Mouse (Mus musculus) heart, postnatal 25 days (tissue): ENCODE measurements around the gene Ctrl. TPM values are rescaled to one million over a fixed set of nuclear protein-coding genes. Genes with fewer than 3 reads are reported as not detected.

ENCODE experiments used
- DNase-seq: peaks from one replicate; pipeline ENCODE4 v3.0.0; 2022; ENCODE audit warnings: low spot score
- intact Hi-C: fragments of 180-260 bp; cut with DNase I; formaldehyde crosslinking; loops from one replicate; pipeline ENCODE4 v1.15.1; 2025
- microRNA-seq: library from miRNA; unstranded; fragments of <30 nt; microRNA quantifications from one replicate; pipeline ENCODE4 v1.2.0, GENCODE M21; 2022
- total RNA-seq, 2 experiments: library from RNA; stranded (reverse); gene quantifications; 2 replicates each; pipeline ENCODE4 v1.2.3; 2021

Gene Ctrl
- total RNA-seq, 2 experiments from 2014 or later: 0.31 TPM; not detected in 1

- intact Hi-C loops: no loop called here
- no peak for DNase-seq
These were observed 43.8 kb downstream of the Ctrl start for GRCm38 (mm10) chr8:105889756-105890465.

Small RNA genes lying within 50 kb of the gene (microRNA-seq; reads per million reads assigned to microRNA genes)
- not detected for gene Mir7074

Other genes starting within 250 kb of the Ctrl start
- gene Carmil2, start 247.6 kb downstream of the Ctrl start, total RNA-seq: under 1 TPM; 0.18 to 0.20 TPM
- gene Acd, start 232.8 kb downstream of the Ctrl start, total RNA-seq: 10 to 100 TPM; 11.1 to 13.7 TPM
- gene Pard6a, start 232.7 kb downstream of the Ctrl start, total RNA-seq: 1 to 10 TPM; 8.4 to 9.1 TPM
- not detected for gene 4933405L10Rik, start 226.2 kb downstream of the Ctrl start, total RNA-seq
- gene Enkd1, start 225.7 kb downstream of the Ctrl start, total RNA-seq: 1 to 10 TPM; 2.0 to 2.4 TPM
- gene Gfod2, start 175.2 kb downstream of the Ctrl start, total RNA-seq: 1 to 10 TPM; 4.2 to 4.8 TPM
- 10 to 100 TPM; 19.1 to 19.2 TPM for gene Ranbp10, start 106.5 kb downstream of the Ctrl start, total RNA-seq
- gene Tsnaxip1, start 106.1 kb downstream of the Ctrl start, total RNA-seq: not detected
- gene Cenpt, start 80.6 kb downstream of the Ctrl start, total RNA-seq: 1 to 10 TPM; 2.2 to 2.9 TPM
- 10 to 100 TPM; 23.8 to 27.4 TPM for gene Thap11, start 78.7 kb downstream of the Ctrl start, total RNA-seq
- gene Nutf2, start 73.3 kb downstream of the Ctrl start, total RNA-seq: 10 to 100 TPM; 30.7 to 35.0 TPM
- gene Edc4, start 53.0 kb downstream of the Ctrl start, total RNA-seq: 10 to 100 TPM; 23.5 to 23.8 TPM
- under 1 TPM; 0.61 to 0.65 TPM for gene Nrn1l, start 40.3 kb downstream of the Ctrl start, total RNA-seq
- gene Pskh1, start 33.4 kb downstream of the Ctrl start, total RNA-seq: 10 to 100 TPM; 16.0 to 16.6 TPM
- gene Psmb10, start 4.6 kb upstream of the Ctrl start, total RNA-seq: 10 to 100 TPM; 64.8 to 68.3 TPM
- 1 to 10 TPM in 1 of 2 experiments, under 1 TPM in 1; 0.75 to 1.3 TPM for gene Lcat, start 9.5 kb upstream of the Ctrl start, total RNA-seq
- 10 to 100 TPM; 39.4 to 48.7 TPM for gene Slc12a4, start 32.2 kb upstream of the Ctrl start, total RNA-seq
- not detected for gene Dpep3, start 45.6 kb upstream of the Ctrl start, total RNA-seq
- gene Dus2, start 57.5 kb upstream of the Ctrl start, total RNA-seq: 1 to 10 TPM; 8.8 to 8.9 TPM
- gene Dpep2nb, start 72.1 kb upstream of the Ctrl start, total RNA-seq: not detected
- 10 to 100 TPM; 10.1 to 10.3 TPM for gene Ddx28, start 78.0 kb upstream of the Ctrl start, total RNA-seq
- gene Nfatc3, start 125.0 kb upstream of the Ctrl start, total RNA-seq: 10 to 100 TPM; 19.3 to 21.7 TPM
- gene Esrp2, start 203.1 kb upstream of the Ctrl start, total RNA-seq: under 1 TPM; 0.53 to 0.60 TPM
- gene Pla2g15, start 216.5 kb upstream of the Ctrl start, total RNA-seq: 1 to 10 TPM; 7.8 to 8.7 TPM
- 10 to 100 TPM; 12.0 to 12.2 TPM for gene Slc7a6, start 235.0 kb upstream of the Ctrl start, total RNA-seq